In genomic region chr14:26935558-26935957, GRCm38 (mm10) we compare ENCODE assay signal across 22 mouse cellular contexts. TPM values are rescaled to one million over a fixed set of nuclear protein-coding genes. Genes with fewer than 3 reads are reported as not detected.
"Had no signal": no experiment of that assay in that cellular context is flagged by ENCODE, and none has a peak within 500 bp of the region (broad histone marks: within the 10 kb centered on the region; RNA-seq: fewer than 3 reads in every experiment).

No protein-coding gene starts in this region.

- ATAC-seq: midbrain, embryonic 16.5 days had no signal

- H3K4me2 ChIP-seq: lung, embryonic 14.5 days; midbrain, embryonic 12.5 days; neural tube, embryonic 12.5 days; stomach, embryonic 15.5 days had no signal

- H3K27me3 ChIP-seq: megakaryocyte, embryonic 14.5 days; midbrain, embryonic 12.5 days; neural tube, embryonic 12.5 days; stomach, embryonic 15.5 days had no signal

- H3K36me3 ChIP-seq: stomach, embryonic 15.5 days had no signal

- H3K4me1 ChIP-seq: megakaryocyte, embryonic 14.5 days; midbrain, embryonic 10.5 days; midbrain, embryonic 12.5 days; neural tube, embryonic 12.5 days; stomach, embryonic 15.5 days had no signal

- DNase-seq: lung, adult 18-20 months; lung, embryonic 14.5 days; lung, postnatal 10 days; lung, postnatal 4 days; midbrain, embryonic 14.5 days; right cerebral cortex, postnatal 14 days; thymus, adult 2 months; thymus, postnatal 25 days; thymus, postnatal 4 days had no signal

- H3K9ac ChIP-seq: lung, embryonic 14.5 days; midbrain, embryonic 12.5 days; neural tube, embryonic 12.5 days; stomach, embryonic 15.5 days had no signal

- H3K27ac ChIP-seq: midbrain, embryonic 10.5 days; midbrain, embryonic 12.5 days; neural tube, embryonic 12.5 days; stomach, embryonic 15.5 days; stomach, postnatal 0 days had no signal

- H3K9me3 ChIP-seq: megakaryocyte, embryonic 14.5 days; midbrain, embryonic 10.5 days; midbrain, embryonic 12.5 days; neural tube, embryonic 12.5 days; stomach, embryonic 15.5 days had no signal

- H3K4me3 ChIP-seq: megakaryocyte, embryonic 14.5 days; midbrain, embryonic 10.5 days; midbrain, embryonic 12.5 days; neural tube, embryonic 12.5 days; stomach, embryonic 15.5 days had no signal

RNA-seq across cellular contexts. Expression of gene Asb14, which starts 41.2 kb away (rescaled TPM):
- total RNA-seq: neutrophil, adult 5-6 weeks had no signal
- polyA plus RNA-seq: lung, embryonic 14.5 days; midbrain, embryonic 10.5 days; midbrain, embryonic 12.5 days; spleen, adult 2 months; urinary bladder, adult 2 months had no signal

RNA-seq across cellular contexts. Expression of gene Hesx1, which starts 58.7 kb away (rescaled TPM):
- total RNA-seq: neutrophil, adult 5-6 weeks had no signal
- polyA plus RNA-seq: lung, embryonic 14.5 days; lung, embryonic 16.5 days; midbrain, embryonic 12.5 days; midbrain, embryonic 14.5 days; neural tube, embryonic 14.5 days; spleen, adult 2 months; testis, adult 2 months; thymus, adult 2 months had no signal
